Mouse (Mus musculus): Measurements from ENCODE around the gene Pdzd4.

- no peak for TF ChIP-seq EP300 (IDR thresholded peaks at IDR 0.05; ENCODE audit: insufficient read depth, low read depth, low read length)
- no peak for TF ChIP-seq CTCF (IDR thresholded peaks at IDR 0.05)
- TF ChIP-seq POLR2A (IDR thresholded peaks at IDR 0.05; ENCODE audit: insufficient read depth, low read depth, low read length), result 0 out of 2 replicates have a peak, but pooled peaks have one; percentile 12
Observed at GRCm38 (mm10) chrX:73824185-73825151, at the start of gene Pdzd4.

Measured in heart, adult 2 months (tissue).